ENCODE assay signal across 26 mouse cellular contexts in the genomic region with DNA sequence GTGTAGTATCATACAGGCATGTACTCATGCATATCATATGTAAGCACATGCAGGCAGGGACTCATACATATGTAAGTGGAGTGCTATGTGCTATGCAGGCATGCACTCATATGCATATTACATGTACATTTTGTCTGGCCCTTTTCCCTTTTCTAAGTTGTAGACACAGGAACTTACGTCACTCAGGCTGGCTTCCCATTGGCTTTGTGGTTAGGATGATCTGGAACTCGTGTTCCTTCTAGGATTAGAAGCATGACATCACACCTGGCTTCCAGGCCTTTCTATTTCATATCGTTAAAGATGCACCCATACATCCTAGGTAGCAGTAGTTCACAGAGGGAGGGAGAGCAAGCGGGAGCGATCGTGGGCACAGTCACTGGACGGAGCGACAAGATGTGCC.
"Had no signal": no experiment of that assay in that cellular context is flagged by ENCODE, and none has a peak within 500 bp of the region (broad histone marks: within the 10 kb centered on the region; RNA-seq: fewer than 3 reads in every experiment).

No protein-coding gene starts in this region.

- ATAC-seq: forebrain, embryonic 16.5 days; hindbrain, postnatal 0 days; intestine, embryonic 16.5 days had no signal

- H3K9me3 ChIP-seq: heart, embryonic 12.5 days; hindbrain, embryonic 13.5 days; hindbrain, embryonic 15.5 days; kidney, embryonic 15.5 days; limb, embryonic 10.5 days; limb, embryonic 12.5 days had no signal

- H3K4me1 ChIP-seq: heart, embryonic 12.5 days; hindbrain, embryonic 15.5 days; kidney, embryonic 15.5 days; limb, embryonic 10.5 days; limb, embryonic 12.5 days had no signal

- H3K9ac ChIP-seq: heart, embryonic 12.5 days; hindbrain, embryonic 13.5 days; hindbrain, embryonic 15.5 days; kidney, embryonic 15.5 days; limb, embryonic 12.5 days; liver, embryonic 14.5 days had no signal

- H3K4me2 ChIP-seq: heart, embryonic 12.5 days; hindbrain, embryonic 13.5 days; hindbrain, embryonic 15.5 days; kidney, embryonic 15.5 days; limb, embryonic 12.5 days; liver, embryonic 11.5 days had no signal

- H3K36me3 ChIP-seq: heart, embryonic 12.5 days; hindbrain, embryonic 13.5 days; hindbrain, embryonic 15.5 days; kidney, embryonic 15.5 days; limb, embryonic 10.5 days; limb, embryonic 12.5 days had no signal

- H3K4me3 ChIP-seq: gastrocnemius, adult 2 months; heart, embryonic 12.5 days; hindbrain, embryonic 13.5 days; hindbrain, embryonic 15.5 days; kidney, embryonic 15.5 days; limb, embryonic 10.5 days; limb, embryonic 12.5 days had no signal

- H3K27ac ChIP-seq: gastrocnemius, adult 2 months; hindbrain, embryonic 13.5 days; hindbrain, embryonic 15.5 days; hindbrain, postnatal 0 days; kidney, embryonic 15.5 days; kidney, postnatal 0 days; limb, embryonic 10.5 days; limb, embryonic 12.5 days; liver, embryonic 14.5 days had no signal

- H3K27me3 ChIP-seq: hindbrain, embryonic 15.5 days had no signal

- DNase-seq: gastrocnemius, adult 2 months; gastrocnemius, postnatal 10 days; gastrocnemius, postnatal 25 days; heart, adult 18-20 months; heart, postnatal 10 days; heart, postnatal 36 days; kidney, adult 11 months; kidney, adult 2 months; kidney, adult 9 months; kidney, postnatal 14 days; kidney, postnatal 36 days; layer of hippocampus, adult 9-11 months; layer of hippocampus, postnatal 36 days; liver had no signal
